Mouse (Mus musculus) cerebellum, postnatal 36 days (tissue): ENCODE measurements around the gene Vegfa.

Experiments used
- DNase-seq, 2 experiments: peaks; one replicate each; pipeline ENCODE4 v3.0.0; 2021 to 2022; ENCODE audit warnings: mixed read lengths in 2 of 2

Gene Vegfa

DNA sequence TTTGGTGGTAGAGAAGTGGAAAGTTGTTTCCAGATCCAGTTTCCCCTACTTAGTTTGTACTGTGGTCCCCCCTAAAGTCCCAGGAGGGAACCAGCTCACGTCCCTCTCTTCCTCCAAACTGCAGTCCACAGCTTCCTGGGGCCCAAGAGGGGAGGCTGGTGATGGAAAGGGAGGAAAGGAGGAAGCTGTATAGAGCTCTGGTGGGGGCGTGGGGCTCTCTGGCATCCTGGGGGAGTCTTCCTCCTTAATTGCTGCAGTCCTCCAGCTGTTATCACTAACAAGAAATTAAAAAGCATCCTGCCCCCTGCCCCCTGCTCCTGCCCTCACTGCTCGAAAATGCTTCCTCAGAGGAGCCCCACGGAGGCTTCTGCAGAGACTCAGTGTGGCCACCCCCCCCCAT lies 17.4 kb upstream of the Vegfa start:
- DNase-seq = no peak

GRCm38 (mm10) chr17:46048184-46048583 lies 16.0 kb upstream of the Vegfa start:
- no peak for DNase-seq

DNA sequence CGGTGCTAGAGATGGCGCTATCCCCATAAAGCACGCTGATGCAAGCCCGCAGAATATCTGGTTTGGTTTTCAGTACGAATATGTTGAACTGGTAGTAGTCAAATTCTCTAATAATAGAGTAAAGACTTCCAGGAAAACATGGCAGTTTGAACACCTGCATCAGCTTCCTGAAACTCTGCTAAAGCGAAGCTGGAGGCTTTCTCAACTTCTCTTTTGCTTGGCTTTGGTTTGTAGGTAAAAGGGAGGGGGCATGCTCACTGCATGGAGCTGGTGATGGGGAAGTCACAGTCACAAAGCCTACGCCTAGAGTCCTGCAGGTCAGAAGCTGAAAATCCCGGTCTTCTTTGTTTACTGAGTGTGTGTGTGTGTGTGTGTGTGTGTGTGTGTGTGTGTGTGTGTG lies 13.6 kb upstream of the Vegfa start:
- DNase-seq = no peak

- no peak for DNase-seq
Measured at GRCm38 (mm10) chr17:46044953-46045352, 12.8 kb upstream of the Vegfa start.

DNA sequence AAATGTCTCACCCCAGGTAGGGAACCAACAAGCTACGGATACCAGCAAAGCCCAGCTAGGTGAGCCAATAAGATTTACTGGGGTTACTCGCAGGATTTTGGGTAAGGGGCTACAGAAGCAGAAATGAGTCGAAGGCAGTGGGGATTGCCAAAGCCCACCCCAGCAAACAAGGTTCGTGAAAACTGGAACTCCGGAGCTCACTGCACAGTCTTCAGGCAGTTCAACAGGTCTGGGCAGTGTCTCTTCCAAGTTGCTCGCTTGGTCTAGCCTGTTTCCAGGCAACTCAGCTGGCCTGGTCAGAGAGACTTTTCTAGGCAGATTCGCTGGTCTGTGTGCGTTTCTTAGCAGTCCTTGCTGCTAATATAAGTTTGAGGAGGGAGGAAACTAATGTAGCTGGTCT lies 10.0 kb upstream of the Vegfa start:
- no peak for DNase-seq

DNA sequence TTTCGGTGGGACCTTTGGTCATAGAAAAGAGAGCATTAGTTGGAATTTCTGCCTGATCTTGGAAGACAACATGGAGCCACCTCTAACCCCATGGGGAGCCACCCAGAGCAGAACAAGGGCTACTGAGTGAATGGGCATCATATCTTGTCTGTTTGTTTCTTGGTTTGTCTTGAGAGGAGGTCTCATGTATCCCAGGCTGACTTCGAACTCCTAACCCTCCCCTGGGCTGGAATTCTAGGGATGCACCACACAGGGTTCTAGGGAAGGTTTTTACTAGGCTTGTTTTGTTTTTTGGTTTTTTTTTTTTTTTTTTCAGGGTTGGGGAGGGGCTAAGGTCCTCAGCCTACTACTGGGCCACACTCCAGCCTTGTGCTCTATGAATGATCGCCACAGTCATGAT lies 9.5 kb upstream of the Vegfa start:
- DNase-seq = no peak

DNA sequence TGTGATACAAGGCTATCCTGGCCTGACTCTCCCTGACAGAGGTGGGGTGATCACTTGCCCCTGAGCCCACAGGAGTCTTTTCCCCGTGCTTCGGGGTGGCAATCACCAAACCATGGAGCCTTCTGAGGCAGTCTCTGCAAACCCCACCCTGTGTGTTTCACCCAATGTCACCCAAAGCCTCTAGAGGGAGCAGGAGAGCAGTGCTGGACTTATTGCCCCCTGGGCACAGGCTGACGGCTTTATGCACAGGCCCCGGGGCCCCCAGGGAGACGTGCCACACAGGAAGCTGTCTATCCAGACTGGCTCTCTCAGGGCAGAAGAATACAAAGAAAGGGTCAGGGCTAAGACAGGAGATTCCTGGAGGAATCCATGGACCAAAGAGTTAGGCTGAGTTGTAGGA lies 9.1 kb upstream of the Vegfa start:
- no peak for DNase-seq

GRCm38 (mm10) chr17:46040561-46040960 lies 8.4 kb upstream of the Vegfa start:
- DNase-seq = no peak

GRCm38 (mm10) chr17:46038906-46039305 lies 6.7 kb upstream of the Vegfa start:
- DNase-seq = no peak

DNA sequence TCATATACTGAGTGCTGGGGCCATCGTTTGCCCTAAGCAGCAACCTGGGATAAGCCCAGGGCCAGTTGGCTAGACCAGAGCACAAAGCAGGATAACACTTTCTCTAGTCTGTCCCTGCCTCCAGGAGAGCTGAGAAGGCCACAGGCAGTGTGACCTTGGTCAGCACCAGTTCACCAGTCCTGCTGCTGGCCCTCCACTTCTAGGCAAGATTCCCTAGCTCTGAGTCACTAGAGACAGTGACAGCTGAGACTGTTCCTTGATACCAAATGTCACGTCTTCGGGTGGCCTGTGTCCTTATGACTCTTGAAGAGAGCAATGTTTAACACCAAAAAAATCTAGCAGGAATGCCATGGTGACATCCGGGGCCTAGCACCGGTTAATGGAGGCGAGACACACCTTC lies 4.2 kb upstream of the Vegfa start:
- no peak for DNase-seq

DNA sequence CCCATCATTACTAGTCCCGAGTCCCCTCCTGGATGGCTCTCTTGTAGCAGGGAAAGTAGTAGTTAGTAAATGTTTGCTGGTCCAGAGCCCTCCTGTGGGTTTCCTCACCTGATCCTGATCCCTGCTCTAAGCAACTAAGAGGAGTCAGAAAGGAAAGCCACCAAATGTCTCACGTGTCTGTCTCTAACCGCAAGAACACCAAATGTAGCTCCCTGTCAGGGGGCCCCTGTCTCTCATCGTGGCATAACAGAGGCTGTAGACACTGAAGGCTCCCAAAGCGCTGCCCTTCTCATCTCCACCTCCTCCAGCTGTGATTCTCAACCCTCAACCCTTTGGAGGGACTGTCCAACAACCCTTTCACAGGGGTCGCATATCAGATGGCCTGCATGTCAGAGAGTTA lies 1.9 kb upstream of the Vegfa start:
- no peak for DNase-seq

GRCm38 (mm10) chr17:46033607-46034006 lies 1.4 kb upstream of the Vegfa start:
- DNase-seq = no peak

- no peak for DNase-seq
Measured at GRCm38 (mm10) chr17:46033122-46033521, 953 bp upstream of the Vegfa start.

DNA sequence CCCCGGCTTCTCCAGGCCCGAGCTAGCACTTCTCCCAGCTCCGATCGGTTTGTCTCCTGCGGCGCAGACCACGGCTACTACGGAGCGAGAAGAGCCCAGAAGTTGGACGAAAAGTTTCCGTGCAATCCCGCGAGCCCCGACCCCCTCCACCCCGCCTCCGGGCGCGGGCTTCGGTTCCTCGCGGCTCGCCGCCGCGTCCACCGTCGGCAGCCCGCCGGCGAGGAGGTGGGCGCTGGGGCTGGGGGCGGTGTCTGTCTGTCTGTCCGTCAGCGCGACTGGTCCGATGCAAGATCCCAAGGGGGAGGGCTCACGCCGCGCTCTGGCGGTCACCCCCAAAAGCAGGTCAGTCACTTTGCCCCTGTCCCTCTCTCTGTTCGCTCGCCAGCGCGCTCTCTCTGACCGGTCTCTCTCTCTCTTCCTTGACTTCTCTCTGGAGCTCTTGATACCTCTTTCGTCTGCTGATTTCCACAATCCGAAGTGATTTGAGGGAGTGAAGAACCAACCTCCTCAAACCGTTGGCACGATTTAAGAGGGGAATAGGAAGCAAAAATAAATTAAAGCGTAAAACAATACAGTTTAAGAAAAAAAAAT lies 453 bp downstream of the Vegfa start:
- DNase-seq = peak; percentile 48 to 59

DNA sequence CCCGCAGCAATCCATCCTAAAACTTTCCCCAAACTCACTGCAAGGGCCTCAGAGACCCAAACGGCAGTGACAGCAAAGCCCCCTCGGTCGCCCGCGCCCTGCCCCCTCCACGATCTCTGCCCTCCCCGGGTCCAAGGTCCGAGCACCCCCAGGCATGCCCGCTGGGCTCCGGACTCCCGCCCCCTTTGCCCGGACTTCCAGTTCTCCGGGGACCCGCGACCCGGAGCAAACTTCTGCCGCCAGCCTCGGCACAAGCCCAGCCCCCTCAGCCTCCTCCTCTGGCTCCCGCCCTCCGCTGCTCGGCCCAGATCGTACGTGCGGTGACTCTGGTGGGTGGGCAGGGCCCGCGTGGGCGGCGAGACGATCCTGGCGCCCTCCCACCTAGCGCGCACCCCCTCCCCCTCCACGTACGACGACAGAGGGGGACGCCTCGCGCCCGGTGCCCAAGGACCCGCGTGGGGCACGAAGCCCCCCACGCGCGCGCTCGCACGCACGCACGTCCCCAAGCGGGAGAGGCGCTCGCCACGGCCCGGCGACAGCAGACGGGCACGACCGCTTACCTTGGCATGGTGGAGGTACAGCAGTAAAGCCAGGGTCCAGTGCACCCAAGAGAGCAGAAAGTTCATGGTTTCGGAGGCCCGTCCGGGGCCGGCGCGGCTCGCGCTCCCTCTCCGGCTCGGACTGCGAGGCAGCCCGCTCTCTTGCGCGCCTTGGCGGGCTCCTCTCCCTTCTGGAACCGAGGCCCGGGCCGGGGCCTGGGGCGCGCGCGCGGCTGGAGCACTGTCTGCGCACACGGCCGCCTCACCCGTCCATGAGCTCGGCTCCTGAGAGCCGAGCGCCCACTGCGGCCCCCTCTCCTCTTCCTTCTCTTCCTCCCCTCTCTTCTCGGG lies 1.2 kb downstream of the Vegfa start:
- DNase-seq = peak; percentile 70 to 75

GRCm38 (mm10) chr17:46030323-46030730 lies 1.8 kb downstream of the Vegfa start:
- DNase-seq = peak; percentile 68 to 77

- no peak for DNase-seq
Measured at GRCm38 (mm10) chr17:46029554-46030207, 2.5 kb downstream of the Vegfa start.

DNA sequence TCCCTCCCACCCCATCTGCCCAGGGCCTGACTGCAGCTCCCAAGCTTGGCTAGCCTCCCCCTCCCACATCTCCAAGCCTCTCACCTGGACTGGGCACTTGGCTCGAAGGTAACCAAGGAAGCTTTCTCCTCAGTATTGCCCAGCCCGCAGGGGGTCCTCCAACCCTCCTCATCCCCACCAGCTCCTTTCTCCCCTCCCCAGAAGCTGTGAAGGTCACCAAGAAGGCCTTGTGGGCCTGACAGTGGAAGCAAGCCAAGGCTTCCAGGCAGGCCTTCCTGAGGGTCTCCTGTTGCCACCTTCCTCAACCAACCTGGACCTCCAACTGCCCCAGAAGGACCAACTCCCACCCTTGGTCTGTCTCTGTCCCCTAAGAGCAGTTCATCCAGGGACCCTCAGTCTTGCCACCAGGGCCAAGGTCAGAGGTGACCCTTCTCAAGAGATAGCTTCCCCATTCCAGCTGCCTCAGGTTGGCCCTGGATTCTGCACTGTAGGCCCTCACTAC lies 3.1 kb downstream of the Vegfa start:
- DNase-seq = no peak

DNA sequence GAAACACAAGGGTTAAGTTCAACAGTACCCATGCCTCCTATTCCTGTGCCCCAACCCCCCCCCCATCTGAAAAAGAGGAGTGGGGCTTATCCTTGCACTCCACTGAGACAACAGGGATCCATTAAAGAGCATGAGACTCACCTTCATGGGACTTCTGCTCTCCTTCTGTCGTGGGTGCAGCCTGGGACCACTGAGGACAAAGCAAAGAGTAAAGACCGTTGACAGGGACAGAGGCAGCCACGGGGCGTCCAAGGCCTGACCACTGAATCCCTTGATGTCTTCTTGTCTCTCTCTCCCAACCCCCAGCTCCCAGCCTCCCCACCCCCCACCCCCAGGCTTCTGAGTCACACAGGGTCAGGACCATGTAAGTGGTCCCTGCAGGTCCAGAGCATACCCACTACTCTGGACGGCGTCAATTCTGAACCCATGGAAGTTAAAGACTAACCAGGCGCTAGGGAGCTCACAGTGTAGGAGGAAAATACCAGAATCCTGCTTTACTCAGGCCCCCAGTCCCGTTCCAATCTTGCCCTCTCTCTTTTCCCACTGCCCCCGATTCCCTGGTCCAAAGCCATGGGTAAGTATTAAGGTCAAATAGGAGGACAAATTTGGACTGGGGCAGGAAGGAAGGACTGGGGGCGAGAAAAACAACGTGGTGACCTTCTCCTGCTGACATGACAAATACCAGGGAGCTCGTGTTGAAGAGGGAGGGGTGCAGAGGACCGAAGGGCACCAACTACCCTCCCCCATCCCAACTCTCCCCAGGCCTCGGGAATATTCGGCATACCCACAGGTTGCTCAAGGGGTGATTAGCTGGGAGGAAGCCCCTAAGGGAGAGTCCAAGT lies 3.7 kb downstream of the Vegfa start:
- DNase-seq = no peak

- peak; percentile 58 to 67 for DNase-seq
Measured at GRCm38 (mm10) chr17:46027066-46027917, 4.9 kb downstream of the Vegfa start.

- DNase-seq = no peak
Measured at GRCm38 (mm10) chr17:46025927-46026668, 6.1 kb downstream of the Vegfa start.
